Mouse (Mus musculus) testis, adult 2 months (tissue): Measurements from ENCODE around the gene Gatad2a. TPM values are rescaled to one million over a fixed set of nuclear protein-coding genes. Genes with fewer than 3 reads are reported as not detected.

Experiments used
- H3K27ac ChIP-seq: fragments of 200-500 bp; 2 replicates; pipeline ENCODE4 v1.5.1; 2012; ENCODE audit warnings: low read depth, low read length; ENCODE audit not compliant: control insufficient read depth, insufficient read depth
- H3K27me3 ChIP-seq: fragments of 200-500 bp; 2 replicates; pipeline ENCODE4 v1.6.1; 2012; ENCODE audit warnings: mild to moderate bottlenecking, low read length, moderate library complexity; ENCODE audit not compliant: control insufficient read depth, insufficient read depth
- H3K36me3 ChIP-seq: fragments of 200-500 bp; 2 replicates; pipeline ENCODE4 v1.6.1; 2012; ENCODE audit warnings: mild to moderate bottlenecking, low read length; ENCODE audit not compliant: control insufficient read depth, insufficient read depth
- H3K4me1 ChIP-seq: fragments of 200-500 bp; 2 replicates; pipeline ENCODE4 v1.6.1; 2012; ENCODE audit warnings: low read length; ENCODE audit not compliant: control insufficient read depth, insufficient read depth
- H3K4me3 ChIP-seq: fragments of 200-500 bp; 2 replicates; pipeline ENCODE4 v1.5.1; 2012; ENCODE audit warnings: low read depth, mild to moderate bottlenecking, low read length, moderate library complexity, mixed read lengths; ENCODE audit not compliant: control insufficient read depth
- CTCF ChIP-seq: fragments of 200-500 bp; IDR thresholded peaks from 2 replicates; pipeline ENCODE4 v1.5.1; 2012; ENCODE audit warnings: low read depth, mild to moderate bottlenecking, inconsistent platforms, low read length, moderate library complexity; ENCODE audit not compliant: control insufficient read depth, insufficient read depth, insufficient replicate concordance
- POLR2A ChIP-seq: fragments of 200-500 bp; IDR thresholded peaks from 2 replicates; pipeline ENCODE4 v1.6.1; 2012; ENCODE audit warnings: low read depth, mild to moderate bottlenecking, inconsistent platforms, low read length, moderate library complexity; ENCODE audit not compliant: control insufficient read depth
- polyA plus RNA-seq: library from polyadenylated mRNA; depleted of rRNA; stranded (reverse); fragments of >200 nt; gene quantifications from 2 replicates; pipeline ENCODE4 v1.2.3, GENCODE M21; 2012

The Gatad2a gene
- polyA plus RNA-seq, 1 experiment = 80.8 TPM

GRCm38 (mm10) chr8:69987744-69988143, 8.4 kb downstream of the Gatad2a start:
- Histone ChIP-seq H3K36me3 (no peaks in the 10 kb centered on the region), H3K4me3 (no peak overlapping the region), H3K4me1 (no peaks in the 10 kb centered on the region), H3K27me3 (no peaks in the 10 kb centered on the region), H3K27ac (no peak overlapping the region)
- TF ChIP-seq CTCF (no peak), POLR2A (no peak)

GRCm38 (mm10) chr8:69984876-69985553, 11.2 kb downstream of the Gatad2a start:
- no peak overlapping the region for H3K4me3 ChIP-seq
- TF ChIP-seq POLR2A = no peak
- no peak for TF ChIP-seq CTCF
- no peaks in the 10 kb centered on the region for H3K4me1 ChIP-seq
- H3K27ac ChIP-seq = no peak overlapping the region
- H3K36me3 ChIP-seq = no peaks in the 10 kb centered on the region
- H3K27me3 ChIP-seq = no peaks in the 10 kb centered on the region

- H3K4me1 ChIP-seq = peaks cover 5% of the 10 kb centered on the region
- no peak overlapping the region for H3K27ac ChIP-seq
- H3K4me3 ChIP-seq = no peak overlapping the region
- H3K36me3 ChIP-seq = no peaks in the 10 kb centered on the region
- TF ChIP-seq CTCF = no peak
- TF ChIP-seq POLR2A = no peak
- no peaks in the 10 kb centered on the region for H3K27me3 ChIP-seq
Measured at GRCm38 (mm10) chr8:69978456-69978855, 17.7 kb downstream of the Gatad2a start.

- Histone ChIP-seq H3K36me3 (no peaks in the 10 kb centered on the region), H3K27me3 (no peaks in the 10 kb centered on the region), H3K27ac (peak overlapping the region; percentile 84), H3K4me1 (peaks cover 10% of the 10 kb centered on the region), H3K4me3 (peak overlapping the region; percentile 99)
- TF ChIP-seq POLR2A (no peak), CTCF (no peak)
Measured at GRCm38 (mm10) chr8:69974806-69975205, 21.4 kb downstream of the Gatad2a start.

- peak overlapping the region; percentile 99 for H3K4me3 ChIP-seq
- peak overlapping the region; percentile 84 for H3K27ac ChIP-seq
- no peaks in the 10 kb centered on the region for H3K27me3 ChIP-seq
- no peaks in the 10 kb centered on the region for H3K36me3 ChIP-seq
- TF ChIP-seq CTCF (no peak), POLR2A (peak; percentile 58)
- peaks cover 10% of the 10 kb centered on the region for H3K4me1 ChIP-seq
Measured at GRCm38 (mm10) chr8:69974194-69974614, 22.0 kb downstream of the Gatad2a start.

- TF ChIP-seq CTCF (no peak), POLR2A (no peak)
- Histone ChIP-seq H3K4me1 (peaks cover 10% of the 10 kb centered on the region), H3K4me3 (peak overlapping the region; percentile 99), H3K36me3 (no peaks in the 10 kb centered on the region), H3K27ac (peak overlapping the region; percentile 83), H3K27me3 (no peaks in the 10 kb centered on the region)
Measured at GRCm38 (mm10) chr8:69973442-69974161, 22.6 kb downstream of the Gatad2a start.

- H3K27me3 ChIP-seq = no peaks in the 10 kb centered on the region
- no peak overlapping the region; the same call in 1 of the 2 replicates for H3K27ac ChIP-seq
- H3K4me3 ChIP-seq = peak overlapping the region; percentile 99
- no peaks in the 10 kb centered on the region for H3K36me3 ChIP-seq
- TF ChIP-seq CTCF = no peak
- TF ChIP-seq POLR2A = no peak
- H3K4me1 ChIP-seq = peaks cover 10% of the 10 kb centered on the region
Measured at GRCm38 (mm10) chr8:69973063-69973441, 23.1 kb downstream of the Gatad2a start.
